Mouse (Mus musculus): ENCODE results near the gene Cep112.
A peak's percentile ranks its signal among the peaks of the same experiment; 100 is the strongest.

Cep112 gene

GRCm38 (mm10) chr11:108447148-108447547, 22.2 kb downstream of the Cep112 start:
- no peak for DNase-seq (ENCODE audit: low read depth, low spot score)

GRCm38 (mm10) chr11:108449811-108450210, 24.8 kb downstream of the Cep112 start:
- DNase-seq (ENCODE audit: low read depth, low spot score), result peak; percentile 70

GRCm38 (mm10) chr11:108459599-108459998, 34.6 kb downstream of the Cep112 start:
- DNase-seq (ENCODE audit: low read depth, low spot score), result no peak

GRCm38 (mm10) chr11:108464138-108464537, 39.1 kb downstream of the Cep112 start:
- no peak for DNase-seq (ENCODE audit: low read depth, low spot score)

- DNase-seq (ENCODE audit: low read depth, low spot score), result no peak
These were observed 39.8 kb downstream of the Cep112 start for GRCm38 (mm10) chr11:108464715-108465301.

- no peak for DNase-seq (ENCODE audit: low read depth, low spot score)
These were observed 50.7 kb downstream of the Cep112 start for GRCm38 (mm10) chr11:108475738-108476137.

GRCm38 (mm10) chr11:108476226-108476625, 51.2 kb downstream of the Cep112 start:
- no peak for DNase-seq (ENCODE audit: low read depth, low spot score)

- DNase-seq (ENCODE audit: low read depth, low spot score), result no peak
These were observed 59.0 kb downstream of the Cep112 start for GRCm38 (mm10) chr11:108483976-108484375.

GRCm38 (mm10) chr11:108488256-108488655, 63.3 kb downstream of the Cep112 start:
- DNase-seq (ENCODE audit: low read depth, low spot score), result no peak

GRCm38 (mm10) chr11:108489863-108490262, 64.9 kb downstream of the Cep112 start:
- no peak for DNase-seq (ENCODE audit: low read depth, low spot score)

GRCm38 (mm10) chr11:108508190-108508589, 83.2 kb downstream of the Cep112 start:
- no peak for DNase-seq (ENCODE audit: low read depth, low spot score)

GRCm38 (mm10) chr11:108527725-108528363, 102.9 kb downstream of the Cep112 start:
- peak; percentile 26 for DNase-seq (ENCODE audit: low read depth, low spot score)

GRCm38 (mm10) chr11:108532901-108533300, 107.9 kb downstream of the Cep112 start:
- no peak for DNase-seq (ENCODE audit: low read depth, low spot score)

GRCm38 (mm10) chr11:108534014-108534413, 109.0 kb downstream of the Cep112 start:
- no peak for DNase-seq (ENCODE audit: low read depth, low spot score)

- peak; percentile 77 for DNase-seq (ENCODE audit: low read depth, low spot score)
These were observed 128.1 kb downstream of the Cep112 start for GRCm38 (mm10) chr11:108552997-108553622.

GRCm38 (mm10) chr11:108553881-108554280, 128.9 kb downstream of the Cep112 start:
- no peak for DNase-seq (ENCODE audit: low read depth, low spot score)

- no peak for DNase-seq (ENCODE audit: low read depth, low spot score)
These were observed 133.6 kb downstream of the Cep112 start for GRCm38 (mm10) chr11:108558544-108558943.

GRCm38 (mm10) chr11:108559506-108559905, 134.5 kb downstream of the Cep112 start:
- no peak for DNase-seq (ENCODE audit: low read depth, low spot score)

- DNase-seq (ENCODE audit: low read depth, low spot score), result no peak
These were observed 137.1 kb downstream of the Cep112 start for GRCm38 (mm10) chr11:108562076-108562475.

- DNase-seq (ENCODE audit: low read depth, low spot score), result peak; percentile 46
These were observed 161.7 kb downstream of the Cep112 start for GRCm38 (mm10) chr11:108586551-108587184.

GRCm38 (mm10) chr11:108593207-108593958, 168.4 kb downstream of the Cep112 start:
- DNase-seq (ENCODE audit: low read depth, low spot score), result no peak
